Mouse (Mus musculus) layer of hippocampus, adult 18-20 months (tissue): Measurements from ENCODE around the gene Pcsk6. TPM values are rescaled to one million over a fixed set of nuclear protein-coding genes. Genes with fewer than 3 reads are reported as not detected.
"Not testable (repeated sequence)": the region's sequence is repeated elsewhere in the genome, so short reads cannot be mapped to it uniquely, and the experiment has no call there.

Source experiments
- DNase-seq, 2 experiments: peaks; one replicate each; pipeline ENCODE4 v3.0.0; 2022; ENCODE audit warnings: low spot score in 2 of 2
- long read RNA-seq: library from polyadenylated mRNA; stranded (forward); transcript quantifications from one replicate; pipeline ENCODE4 v2.0.0, GENCODE M21; 2021
- total RNA-seq, 2 experiments: library from RNA; stranded (reverse); gene quantifications; 2 replicates each; pipeline ENCODE4 v1.2.3; 2021

Pcsk6 gene
- total RNA-seq = 10 to 100 TPM; 16.9 to 19.5 TPM
- long read RNA-seq, full-length matches to known transcripts = 13 of 18 reads
- long read RNA-seq, partial matches to known transcripts = 4 of 18 reads
- long read RNA-seq, other reads (novel, unspliced or antisense) = 1 of 18 reads

DNA sequence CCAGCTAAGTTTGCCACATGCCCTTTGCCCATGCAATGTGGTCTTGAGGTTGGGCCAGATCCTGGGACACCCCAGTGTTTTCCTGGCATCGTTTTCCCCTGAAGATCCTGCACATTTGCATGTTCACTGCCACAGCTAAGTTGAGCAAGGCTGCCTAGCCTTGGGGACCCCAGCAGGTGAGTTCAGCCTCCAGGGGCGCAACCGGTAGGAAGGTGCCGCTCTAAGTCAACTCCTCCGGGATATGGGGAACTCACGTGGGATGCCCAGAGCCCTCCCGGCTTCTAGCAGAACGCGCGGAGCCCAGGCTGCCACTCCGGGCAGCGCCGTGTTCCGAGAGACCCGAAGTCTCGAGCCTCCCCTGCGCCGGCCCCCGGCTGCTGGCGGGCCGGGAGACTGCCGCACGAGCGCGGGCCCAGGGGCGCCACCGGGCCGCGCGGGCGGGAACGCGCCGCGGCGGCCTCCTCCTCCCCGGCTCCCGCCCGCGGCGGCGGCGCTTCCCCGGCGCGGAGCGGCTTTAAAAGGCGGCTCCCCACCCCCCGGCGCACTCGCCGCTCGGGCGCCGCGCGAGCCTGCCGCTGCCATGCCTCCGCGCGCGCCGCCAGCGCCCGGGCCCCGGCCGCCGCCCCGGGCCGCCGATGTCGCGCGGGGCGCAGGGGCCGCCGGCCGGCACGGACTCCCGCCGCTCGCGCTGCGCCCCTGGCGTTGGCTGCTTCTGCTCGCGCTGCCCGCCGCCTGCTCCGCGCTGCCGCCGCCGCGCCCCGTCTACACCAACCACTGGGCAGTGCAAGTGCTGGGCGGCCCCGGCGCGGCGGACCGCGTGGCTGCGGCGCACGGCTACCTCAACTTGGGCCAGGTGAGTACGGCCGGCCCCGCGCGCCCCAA, at the start of gene Pcsk6:
Pcsk6 (plus strand) TSS at position 144 of the 882 bp plus-strand sequence.
- peak in 1 of 2 experiments; percentile 24 for DNase-seq

DNA sequence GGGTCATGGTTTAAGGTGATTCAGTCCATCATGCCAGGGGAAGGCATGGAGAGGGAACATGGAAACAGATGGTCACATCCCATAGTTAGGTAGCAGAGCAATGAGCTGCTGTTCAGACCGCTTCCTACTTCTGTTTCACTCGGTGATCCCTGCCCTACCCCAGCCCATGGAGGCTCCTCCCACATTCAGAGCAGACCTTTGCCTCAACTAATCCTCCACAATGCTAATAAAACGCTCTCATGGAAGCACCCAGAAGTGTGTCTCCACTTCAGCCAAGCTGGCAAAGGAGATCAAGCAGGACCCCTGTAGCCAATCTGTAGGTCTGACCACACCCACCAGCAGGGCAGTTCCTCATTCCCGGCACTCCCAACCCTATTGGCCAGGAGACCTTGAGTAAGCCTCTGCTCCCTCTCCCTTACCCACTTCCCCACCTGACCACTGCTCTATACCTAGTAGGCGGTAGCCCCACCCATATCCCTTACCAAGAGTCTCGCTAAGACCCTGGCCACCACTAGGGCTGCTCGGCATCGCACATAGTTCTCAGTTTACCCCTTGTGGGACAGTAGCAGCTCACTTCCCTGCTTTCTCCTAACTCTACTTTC, 47.8 kb upstream of the Pcsk6 start:
- DNase-seq = no peak

DNA sequence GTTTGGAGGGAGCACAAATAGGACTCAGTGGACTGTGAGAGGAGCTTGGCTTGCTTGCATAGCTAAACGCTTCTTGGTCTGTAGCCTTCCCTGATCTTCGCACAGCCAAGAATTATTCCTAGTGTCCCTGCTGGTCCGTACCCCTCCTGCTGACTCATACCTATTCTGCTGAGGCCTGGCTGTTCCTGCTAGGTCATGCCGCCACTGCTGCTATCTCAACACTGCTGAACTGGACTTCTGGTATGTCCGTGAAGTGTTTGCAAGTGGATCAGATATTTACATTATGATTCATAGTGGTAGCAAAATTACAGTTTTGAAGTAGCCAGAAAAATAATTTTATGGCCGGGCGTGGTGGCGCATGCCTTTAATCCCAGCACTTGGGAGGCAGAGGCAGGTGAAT, 44.0 kb upstream of the Pcsk6 start:
- no peak for DNase-seq

DNA sequence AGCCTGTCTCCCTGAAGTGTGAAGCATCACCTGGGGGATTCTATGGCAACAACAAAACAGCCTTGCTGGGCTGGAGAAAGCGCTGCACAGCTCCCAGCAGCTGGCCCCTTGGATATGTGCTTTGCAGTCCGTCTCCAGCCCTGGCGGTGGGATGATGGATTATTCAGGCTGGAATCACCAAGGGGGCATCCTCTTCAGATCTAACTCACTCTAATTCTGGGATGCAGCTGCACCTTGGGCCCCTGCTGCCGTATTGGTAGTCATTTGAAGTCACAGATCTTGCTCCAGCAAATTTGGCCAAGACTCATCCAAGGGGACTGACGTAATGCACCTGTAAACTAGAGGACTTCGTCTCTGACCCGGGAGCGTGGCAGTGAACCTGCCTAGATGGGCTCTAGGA, 41.1 kb upstream of the Pcsk6 start:
- no peak for DNase-seq

DNA sequence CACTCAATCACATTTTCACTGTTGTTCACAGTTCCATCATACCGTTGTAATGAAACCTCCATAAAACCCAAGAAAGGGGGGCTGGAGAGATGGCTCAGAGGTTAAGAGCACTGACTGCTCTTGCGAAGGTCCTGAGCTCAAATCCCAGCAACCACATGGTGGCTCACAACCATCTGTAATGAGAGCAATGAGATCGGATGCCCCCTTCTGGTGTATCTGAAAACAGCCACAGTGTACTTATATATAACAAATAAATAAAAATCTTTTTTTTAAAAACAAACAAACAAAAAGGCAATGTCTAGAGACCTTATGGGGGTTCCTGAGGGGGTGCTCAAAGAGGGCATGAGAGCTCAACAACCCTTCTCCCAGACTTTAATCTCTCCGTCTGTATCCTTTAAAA, 39.6 kb upstream of the Pcsk6 start:
- not testable (repeated sequence) for DNase-seq

DNA sequence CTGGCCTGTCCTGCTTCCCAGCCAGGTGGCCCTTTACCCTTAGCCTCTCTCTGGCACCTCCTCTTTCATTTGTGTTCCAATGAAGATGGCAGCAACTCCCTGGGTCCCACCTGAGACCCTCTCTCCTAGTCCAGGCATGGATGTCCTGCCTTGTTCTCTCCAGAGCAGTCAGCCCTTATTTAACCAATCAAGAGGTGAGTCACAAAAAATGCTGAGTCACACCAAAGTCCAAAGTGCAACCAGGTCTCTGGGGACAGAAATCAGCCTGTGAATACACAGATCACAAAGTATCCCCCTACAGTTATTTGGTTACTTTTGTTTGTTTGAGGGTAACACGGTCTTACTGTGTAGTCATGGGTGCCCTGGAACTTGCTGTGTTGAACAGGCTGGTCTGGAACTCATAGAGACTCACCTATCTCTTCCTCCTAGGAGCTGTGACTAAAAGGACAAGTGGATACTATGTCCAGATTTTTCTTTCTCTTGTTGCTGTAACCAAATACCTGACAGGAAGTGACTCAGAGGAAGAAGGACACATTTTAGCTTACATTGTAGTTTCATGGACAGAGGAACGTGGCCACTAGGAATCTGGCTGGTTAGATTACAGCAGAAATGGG, 38.9 kb upstream of the Pcsk6 start:
- DNase-seq = no peak

DNA sequence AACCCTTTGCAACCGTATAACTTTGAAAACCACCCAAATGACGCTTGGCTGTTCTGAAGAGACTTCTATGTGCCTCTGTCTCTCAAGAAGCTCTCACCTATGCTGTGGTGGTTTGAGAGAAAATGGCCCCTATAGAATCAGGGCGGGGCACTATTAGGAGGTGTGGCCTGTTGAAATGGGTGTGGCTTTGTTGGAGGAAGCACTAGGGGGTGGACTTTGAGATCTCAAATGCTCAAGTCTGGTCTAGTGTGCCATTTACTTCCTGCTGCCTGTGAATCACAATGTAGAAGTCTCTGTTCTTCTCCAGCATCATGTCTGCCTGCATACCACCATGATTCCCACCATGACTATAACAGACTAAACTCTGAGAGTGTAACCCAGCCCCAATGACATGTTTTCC, 21.8 kb upstream of the Pcsk6 start:
- no peak for DNase-seq

DNA sequence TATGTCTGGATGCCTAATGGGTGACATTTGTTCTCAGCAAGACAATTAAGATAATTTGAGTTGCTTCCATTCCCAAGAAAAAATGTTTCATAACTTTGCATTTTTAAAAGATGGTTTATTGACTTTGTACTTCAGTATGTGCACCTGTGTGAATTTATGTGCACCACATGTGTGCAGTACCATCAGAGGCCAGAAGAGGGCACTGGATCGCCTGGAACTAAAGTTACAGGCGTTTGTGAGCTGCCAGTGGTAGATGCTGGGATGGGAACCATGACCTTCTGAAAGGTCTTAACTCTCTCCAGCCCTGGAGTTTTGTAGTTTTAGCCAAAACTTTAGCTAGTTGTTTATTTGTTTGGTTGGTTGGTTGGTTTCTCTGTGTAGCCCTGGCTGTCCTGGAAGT, 18.3 kb upstream of the Pcsk6 start:
- DNase-seq = no peak

DNA sequence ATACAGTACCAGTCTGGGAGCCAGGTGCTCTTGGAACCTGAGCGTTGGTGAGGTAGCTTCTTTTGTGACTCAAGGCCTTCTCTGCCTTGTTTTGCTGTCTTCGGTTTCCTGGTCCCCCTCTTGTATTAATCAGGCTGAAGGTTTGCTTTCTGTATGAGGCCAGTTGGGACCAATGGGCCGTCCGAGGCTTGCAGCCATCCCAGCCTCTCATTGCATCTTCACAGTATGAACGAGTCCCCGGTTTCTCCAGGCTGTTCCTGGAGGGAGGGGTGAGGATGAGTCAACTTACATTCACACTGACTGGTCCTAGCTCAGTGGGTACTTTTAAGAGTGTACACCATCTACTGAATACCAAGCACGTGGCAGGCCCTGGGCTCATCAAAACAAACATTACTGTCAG, 553 bp upstream of the Pcsk6 start:
- no peak for DNase-seq

DNA sequence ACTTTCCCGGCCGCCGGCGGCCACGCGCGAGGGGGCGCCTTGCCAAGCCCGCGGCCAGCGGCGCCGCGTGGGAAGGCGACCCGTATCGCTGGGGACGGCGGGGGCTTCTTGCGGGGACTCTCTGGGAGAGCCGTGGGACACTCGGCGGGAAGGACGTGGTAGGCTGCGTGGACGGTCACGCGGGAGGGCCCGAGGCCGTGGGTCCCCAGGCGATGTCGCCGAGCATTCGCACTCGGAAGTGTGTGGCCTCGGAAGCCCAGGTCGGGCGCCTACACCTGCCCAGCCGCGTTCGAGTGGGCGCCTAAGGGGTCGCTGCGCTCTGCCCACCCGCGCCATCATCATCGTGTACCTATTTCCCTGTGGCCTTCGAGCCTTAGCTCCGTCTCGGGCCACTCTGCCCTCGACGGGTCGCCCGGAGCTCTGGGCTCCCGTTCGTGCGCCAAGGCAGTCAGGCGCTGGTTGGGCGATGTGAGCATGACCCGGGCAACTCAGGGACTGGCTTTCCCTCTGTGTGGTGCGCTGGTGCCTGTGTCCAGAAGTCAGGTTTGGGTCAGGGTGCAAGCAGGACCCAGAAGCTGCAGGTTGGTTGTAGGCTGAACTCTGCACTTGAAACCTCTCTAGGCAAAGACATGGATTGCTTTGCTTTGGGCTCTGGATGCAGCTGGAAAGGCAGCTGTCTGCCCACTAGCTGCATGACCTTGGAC, 1.1 kb downstream of the Pcsk6 start:
- no peak for DNase-seq

DNA sequence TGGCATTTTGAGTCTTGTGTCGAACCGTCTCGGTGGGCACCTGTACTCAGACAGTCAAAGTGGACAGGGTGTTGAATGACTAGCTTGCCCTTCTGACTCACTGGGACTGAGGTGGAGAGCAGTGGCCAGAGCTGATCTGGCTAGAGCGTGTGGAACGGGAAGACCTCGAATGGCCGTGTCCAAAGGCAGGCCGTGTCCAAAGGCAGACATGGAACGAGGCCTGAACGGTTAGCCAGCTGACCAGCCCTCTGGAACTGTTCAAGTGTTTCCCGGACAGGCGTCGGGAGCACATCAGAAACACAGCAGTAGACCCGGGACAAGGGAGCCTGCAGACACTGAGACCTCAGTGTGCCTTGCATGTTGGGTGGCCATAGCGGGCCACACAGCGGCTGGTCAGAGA, 7.6 kb downstream of the Pcsk6 start:
- no peak for DNase-seq

DNA sequence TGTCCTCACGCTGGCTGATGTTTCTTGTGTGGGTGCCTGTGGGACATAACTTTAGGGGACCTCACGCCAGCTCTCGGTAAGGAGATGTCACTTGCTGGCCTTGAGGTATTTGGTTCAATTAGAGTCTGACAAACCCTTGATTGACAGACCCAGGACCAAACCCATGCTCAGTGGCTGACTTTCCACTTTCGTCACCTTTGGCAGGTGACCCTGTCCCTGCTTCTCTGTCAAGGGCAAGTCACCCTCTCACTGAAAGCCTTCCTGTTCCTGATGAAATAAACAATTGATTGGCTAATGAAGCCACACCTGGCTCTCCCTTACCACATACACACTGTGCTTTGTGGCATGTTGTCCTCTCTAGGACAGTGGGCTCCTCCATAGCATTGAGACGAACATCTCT, 8.3 kb downstream of the Pcsk6 start:
- no peak for DNase-seq

DNA sequence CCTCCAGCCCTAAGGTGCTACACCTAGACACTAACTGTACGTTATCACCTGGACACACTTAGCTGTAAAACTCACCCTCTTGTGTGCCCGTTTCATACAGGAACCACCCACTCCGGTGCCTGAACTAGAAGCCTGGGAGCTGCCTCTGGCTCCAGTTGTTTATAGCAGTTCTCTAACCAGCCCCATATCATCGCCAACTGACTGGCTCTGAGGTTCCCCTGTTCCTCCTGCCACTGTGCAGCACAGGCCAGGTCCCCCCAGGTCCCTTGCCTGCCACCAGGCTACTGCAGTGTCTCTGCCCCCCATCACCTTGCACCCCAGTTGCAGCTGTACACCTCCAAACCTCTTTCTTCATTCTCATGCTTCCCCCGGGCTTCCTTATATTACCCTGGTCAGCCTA, 8.7 kb downstream of the Pcsk6 start:
- no peak for DNase-seq

DNA sequence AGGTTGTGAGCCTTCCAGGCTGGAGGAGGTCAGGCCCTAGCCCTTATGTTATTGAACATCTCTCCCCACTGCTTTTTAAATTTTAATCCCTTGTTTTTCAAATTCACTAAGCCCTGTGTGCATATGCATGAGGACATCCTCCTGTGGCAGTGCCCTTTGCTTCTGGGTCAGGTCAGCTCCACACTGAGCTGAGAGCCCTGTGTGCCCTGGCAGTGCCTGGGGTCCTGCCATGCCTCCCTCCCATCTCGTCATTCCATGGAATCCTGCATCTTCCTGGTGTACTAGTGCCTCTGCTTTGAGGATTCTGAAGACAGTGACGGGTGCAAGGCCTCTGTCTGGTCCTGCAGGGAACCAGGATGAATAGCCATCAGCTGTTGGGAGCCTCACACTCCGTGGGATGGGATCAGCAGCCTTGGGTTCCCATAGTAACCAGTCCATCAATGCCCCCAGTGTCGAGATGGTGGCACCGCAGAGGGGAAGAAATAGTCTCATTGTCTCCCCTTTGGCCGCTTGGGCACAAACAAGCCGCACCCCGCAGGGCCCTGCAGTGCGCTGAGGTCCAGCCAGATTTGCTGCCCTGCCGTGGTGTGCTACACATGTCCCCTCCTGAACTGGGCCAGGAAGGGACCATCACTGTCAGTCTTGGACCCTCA, 9.5 kb downstream of the Pcsk6 start:
- peak; percentile 41 to 76 for DNase-seq

DNA sequence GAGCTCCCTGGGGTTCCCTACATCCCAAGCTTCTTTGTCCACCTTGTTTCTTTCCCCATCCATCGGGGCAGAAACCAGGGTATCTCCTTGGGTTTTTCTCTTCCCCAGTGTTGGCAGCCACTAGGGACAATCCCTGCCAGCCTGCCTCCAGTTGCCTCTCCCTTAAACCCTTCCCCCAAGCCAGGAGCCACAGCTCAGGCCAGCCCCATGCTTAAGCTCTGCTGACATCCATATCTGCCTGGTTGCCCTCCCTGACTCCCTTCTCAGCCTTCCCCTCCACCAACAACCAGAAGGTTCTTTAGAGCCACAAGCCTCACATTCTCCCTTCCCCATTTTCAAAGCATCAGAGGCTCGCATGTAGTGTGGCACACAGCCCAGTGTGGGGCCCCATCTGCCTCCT, 10.3 kb downstream of the Pcsk6 start:
- no peak for DNase-seq

DNA sequence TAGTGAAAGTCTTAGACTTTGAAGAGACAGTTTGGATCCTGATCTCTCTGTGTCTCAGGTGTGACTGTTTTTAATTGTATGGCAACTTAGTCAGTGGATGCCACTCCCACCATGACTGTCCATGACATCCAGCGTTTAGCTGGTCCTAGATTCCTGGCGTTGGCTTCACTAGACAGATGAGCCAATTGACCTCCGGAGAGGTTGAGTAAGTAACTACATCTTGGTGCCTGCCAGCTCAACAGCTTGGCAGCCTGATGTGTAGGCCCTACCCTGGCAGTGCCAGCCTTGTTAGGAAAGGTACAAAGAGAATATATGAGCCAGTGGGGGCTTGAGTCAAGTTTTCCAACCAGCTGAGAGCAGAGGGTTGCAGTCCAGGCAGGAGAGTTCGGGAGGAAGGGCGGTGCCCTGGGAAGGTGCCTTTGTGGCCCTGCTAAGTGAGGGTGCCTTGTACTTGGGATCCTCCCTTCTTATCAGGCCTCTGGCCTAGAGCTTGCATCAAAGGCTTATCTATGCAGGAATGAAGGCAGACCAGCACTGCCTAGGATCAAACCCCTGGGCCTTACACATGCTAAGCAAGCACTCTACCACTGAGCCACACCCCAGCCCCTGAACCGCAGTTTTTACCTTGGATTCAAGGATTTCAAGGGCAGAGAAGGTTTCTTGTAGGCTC, 11.8 kb downstream of the Pcsk6 start:
- DNase-seq = no peak

DNA sequence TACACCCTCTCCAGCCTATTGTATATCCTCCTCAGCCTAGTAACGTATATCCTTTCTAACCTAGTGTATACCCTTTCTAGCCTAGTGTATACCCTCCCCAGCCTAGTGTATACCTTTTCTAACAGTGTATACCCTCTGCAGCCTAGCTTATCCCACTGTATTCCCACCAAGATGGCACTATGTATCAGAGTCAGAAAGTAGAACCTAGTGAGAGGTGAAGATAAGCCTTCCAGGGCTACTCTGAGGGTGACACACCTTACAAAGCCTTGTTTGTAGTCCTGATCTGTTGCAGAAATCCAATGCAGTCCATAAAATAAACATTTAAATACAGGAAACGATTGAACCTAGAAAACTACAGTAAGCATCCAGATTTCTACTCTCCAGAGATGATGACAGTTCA, 12.4 kb downstream of the Pcsk6 start:
- no peak for DNase-seq

DNA sequence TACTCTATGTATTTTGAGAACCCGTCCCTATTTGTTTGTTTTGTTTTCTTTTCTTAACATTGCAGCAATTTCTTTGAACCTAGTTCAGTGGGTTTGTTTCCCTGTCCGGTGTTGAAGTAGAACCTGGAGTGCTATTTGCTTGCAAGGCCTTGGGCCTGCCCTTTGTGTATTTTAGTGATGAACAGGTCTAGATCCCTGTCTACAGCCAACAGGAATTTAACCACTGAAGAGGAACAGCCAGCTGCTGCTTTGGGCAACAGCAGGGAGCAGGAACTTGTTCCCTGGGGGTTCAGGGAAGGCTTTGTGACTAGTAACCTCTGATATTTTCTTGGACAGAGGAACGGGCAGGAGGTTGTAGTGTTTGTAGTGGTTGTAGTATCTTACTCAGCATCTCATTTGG, 15.1 kb downstream of the Pcsk6 start:
- no peak for DNase-seq

DNA sequence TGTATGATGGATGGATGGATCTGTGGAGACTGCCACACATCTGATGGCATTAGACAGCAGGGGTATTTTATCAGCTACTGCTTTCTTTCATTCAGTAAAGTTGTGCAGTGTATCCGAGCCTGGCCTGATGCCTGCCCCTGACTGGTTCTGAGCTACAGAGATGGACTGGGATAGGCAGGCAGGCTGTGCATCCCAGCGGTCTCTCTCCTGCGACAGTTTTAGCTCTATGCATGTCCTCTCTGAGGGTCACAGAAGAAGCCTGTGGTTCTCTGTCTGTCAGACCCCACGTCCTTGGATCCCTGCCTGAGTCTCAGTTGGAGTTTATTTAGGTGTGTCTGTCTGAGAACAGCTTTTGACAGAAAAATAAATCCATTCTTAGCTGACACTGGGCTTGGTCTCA, 16.7 kb downstream of the Pcsk6 start:
- no peak for DNase-seq

DNA sequence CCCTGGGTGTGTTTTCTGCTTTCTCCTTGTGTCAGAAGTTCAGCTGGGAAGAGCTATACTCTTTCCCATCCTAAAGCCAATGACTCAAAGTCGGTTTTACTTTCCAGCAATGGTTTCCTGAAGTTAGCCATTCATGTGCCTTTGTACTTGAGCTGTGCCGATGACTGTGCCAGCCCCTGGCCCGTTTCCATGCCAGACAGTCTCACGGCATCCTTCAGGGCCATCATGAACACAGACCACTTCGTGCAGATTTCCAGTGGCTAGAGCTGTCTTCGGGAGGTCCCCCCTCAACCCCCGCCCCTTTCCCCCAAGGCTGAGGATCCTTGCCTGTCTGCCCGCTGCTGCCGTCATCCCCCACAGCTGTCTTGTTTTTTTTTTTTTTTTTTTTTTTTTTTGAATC, 17.8 kb downstream of the Pcsk6 start:
- no peak for DNase-seq
